Mouse (Mus musculus) forebrain, embryonic 12.5 days (tissue): ENCODE data around the gene Hprt. TPM values are rescaled to one million over a fixed set of nuclear protein-coding genes. Genes with fewer than 3 reads are reported as not detected.
"Not testable (repeated sequence)": the region's sequence is repeated elsewhere in the genome, so short reads cannot be mapped to it uniquely, and the experiment has no call there.

Experiments used
- ATAC-seq: fragments of 200-750 bp; cut with Nextera tagmentation; 2 replicates; pipeline ENCODE4 v1.8.0; 2017; ENCODE audit warnings: moderate TSS enrichment; ENCODE audit not compliant: low FRiP score
- H3K27ac ChIP-seq: fragments of 300-500 bp; sonication (generic); 2 replicates; pipeline ENCODE4 v1.5.1; 2016; ENCODE audit warnings: mild to moderate bottlenecking
- H3K27me3 ChIP-seq: fragments of 300-500 bp; sonication (generic); 2 replicates; pipeline ENCODE4 v1.6.1; 2016; ENCODE audit warnings: mild to moderate bottlenecking
- H3K36me3 ChIP-seq: fragments of 300-500 bp; sonication (generic); replicated peaks from 2 replicates; pipeline ENCODE4 v1.6.1; 2016; ENCODE audit warnings: mild to moderate bottlenecking
- H3K4me1 ChIP-seq: fragments of 300-500 bp; sonication (generic); 2 replicates; pipeline ENCODE4 v1.6.1; 2016
- H3K4me2 ChIP-seq: fragments of 300-500 bp; sonication (generic); 2 replicates; pipeline ENCODE4 v1.6.1; 2016; ENCODE audit warnings: mild to moderate bottlenecking, moderate library complexity
- H3K4me3 ChIP-seq: fragments of 300-500 bp; sonication (generic); replicated peaks from 2 replicates; pipeline ENCODE4 v1.5.1; 2016; ENCODE audit warnings: mild to moderate bottlenecking
- H3K9ac ChIP-seq: fragments of 300-500 bp; sonication (generic); 2 replicates; pipeline ENCODE4 v1.6.1; 2016; ENCODE audit warnings: mild to moderate bottlenecking
- H3K9me3 ChIP-seq: fragments of 300-500 bp; sonication (generic); 2 replicates; pipeline ENCODE4 v1.6.1; 2016
- WGBS: fragments of 180-500 bp; shearing (Covaris S2); methylation state at CpG from one replicate; pipeline ENCODE4 v1.1.7; 2016; 5-methylcytosine and 5-hydroxymethylcytosine counted together
- polyA plus RNA-seq: library from polyadenylated mRNA; unstranded; fragments of >200 nt; fragmentation: Nextera tagmentation; extraction: Ambion mirVana; gene quantifications from 2 replicates; pipeline ENCODE4 v1.2.1, GENCODE M21; 2016

Hprt gene
- polyA plus RNA-seq, 1 experiment from 2014 or later: 68.6 TPM

- H3K27me3 ChIP-seq, H3K4me1 ChIP-seq, H3K4me2 ChIP-seq, H3K36me3 ChIP-seq, H3K4me3 ChIP-seq, H3K27ac ChIP-seq, H3K9me3 ChIP-seq, ATAC-seq, H3K9ac ChIP-seq: not testable (repeated sequence)
- 63% methylated on average over 4 of the region's 4 CpGs for WGBS
These were observed 16.9 kb downstream of the Hprt start for GRCm38 (mm10) chrX:53004887-53005286.

- 51% methylated on average over 3 of the region's 3 CpGs for WGBS
- ATAC-seq: no peak
- Histone ChIP-seq H3K27me3 (no peaks in the 10 kb centered on the region), H3K4me3 (no peak overlapping the region), H3K36me3 (peaks cover 4% of the 10 kb centered on the region; the same call in 1 of the 2 replicates), H3K27ac (no peak overlapping the region), H3K4me1 (no peaks in the 10 kb centered on the region), H3K9ac (no peak overlapping the region), H3K4me2 (no peak overlapping the region), H3K9me3 (no peaks in the 10 kb centered on the region)
These were observed 18.1 kb downstream of the Hprt start for GRCm38 (mm10) chrX:53006062-53006461.

GRCm38 (mm10) chrX:53015549-53015948 is 27.6 kb downstream of the Hprt start:
- Histone ChIP-seq H3K27ac (no peak overlapping the region), H3K36me3 (peaks cover 5% of the 10 kb centered on the region), H3K9me3 (no peaks in the 10 kb centered on the region), H3K9ac (no peak overlapping the region), H3K4me1 (no peaks in the 10 kb centered on the region), H3K4me2 (no peak overlapping the region), H3K4me3 (no peak overlapping the region), H3K27me3 (no peaks in the 10 kb centered on the region)
- no peak for ATAC-seq

DNA sequence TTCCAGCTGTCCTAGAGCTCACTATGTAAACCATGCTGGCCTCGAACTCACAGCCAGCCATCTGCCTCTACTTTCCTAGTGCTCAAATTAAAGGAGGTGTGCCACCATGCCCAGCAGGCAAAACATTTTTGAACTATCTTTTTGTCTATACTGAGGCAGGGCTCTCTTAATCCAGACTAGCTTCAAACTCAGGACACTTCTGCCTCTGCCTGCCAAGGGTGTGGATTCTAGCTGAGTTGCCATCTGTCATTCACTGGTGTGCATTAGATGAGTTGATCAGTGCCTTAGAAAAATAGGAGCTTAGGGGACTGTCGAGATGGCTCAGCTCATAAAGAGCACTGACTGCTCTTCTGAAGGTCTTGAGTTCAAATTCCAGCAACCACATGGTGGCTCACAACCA is 35.1 kb downstream of the Hprt start:
- 85% methylated on average over 2 of the region's 2 CpGs for WGBS
- H3K4me1 ChIP-seq: no peaks in the 10 kb centered on the region
- H3K27ac ChIP-seq: no peak overlapping the region
- H3K9ac ChIP-seq: no peak overlapping the region
- no peak for ATAC-seq
- H3K27me3 ChIP-seq: no peaks in the 10 kb centered on the region
- no peaks in the 10 kb centered on the region for H3K36me3 ChIP-seq
- no peak overlapping the region for H3K4me3 ChIP-seq
- H3K9me3 ChIP-seq: no peaks in the 10 kb centered on the region
- no peak overlapping the region for H3K4me2 ChIP-seq

DNA sequence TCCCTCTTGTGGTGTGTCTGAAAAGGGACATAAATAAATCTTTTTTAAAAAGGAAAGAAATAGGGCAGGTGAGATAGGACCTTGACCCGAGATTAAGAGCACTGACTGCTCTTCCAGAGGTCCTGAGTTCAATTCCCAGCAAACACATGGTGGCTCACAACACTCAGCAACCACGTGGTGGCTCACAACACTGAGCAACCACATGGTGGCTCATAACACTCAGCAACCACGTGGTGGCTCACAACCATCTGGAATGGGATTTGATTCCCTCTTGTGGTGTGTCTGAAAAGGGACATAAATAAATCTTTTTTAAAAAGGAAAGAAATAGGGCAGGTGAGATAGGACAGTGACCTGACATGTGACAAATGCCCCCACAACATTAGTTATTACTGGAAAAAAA is 36.3 kb downstream of the Hprt start:
- not testable (repeated sequence) for H3K4me3 ChIP-seq, ATAC-seq, H3K9me3 ChIP-seq, H3K27ac ChIP-seq, H3K4me1 ChIP-seq, H3K27me3 ChIP-seq, H3K36me3 ChIP-seq, H3K9ac ChIP-seq, H3K4me2 ChIP-seq
- WGBS: 35% methylated on average over 3 of the region's 3 CpGs

DNA sequence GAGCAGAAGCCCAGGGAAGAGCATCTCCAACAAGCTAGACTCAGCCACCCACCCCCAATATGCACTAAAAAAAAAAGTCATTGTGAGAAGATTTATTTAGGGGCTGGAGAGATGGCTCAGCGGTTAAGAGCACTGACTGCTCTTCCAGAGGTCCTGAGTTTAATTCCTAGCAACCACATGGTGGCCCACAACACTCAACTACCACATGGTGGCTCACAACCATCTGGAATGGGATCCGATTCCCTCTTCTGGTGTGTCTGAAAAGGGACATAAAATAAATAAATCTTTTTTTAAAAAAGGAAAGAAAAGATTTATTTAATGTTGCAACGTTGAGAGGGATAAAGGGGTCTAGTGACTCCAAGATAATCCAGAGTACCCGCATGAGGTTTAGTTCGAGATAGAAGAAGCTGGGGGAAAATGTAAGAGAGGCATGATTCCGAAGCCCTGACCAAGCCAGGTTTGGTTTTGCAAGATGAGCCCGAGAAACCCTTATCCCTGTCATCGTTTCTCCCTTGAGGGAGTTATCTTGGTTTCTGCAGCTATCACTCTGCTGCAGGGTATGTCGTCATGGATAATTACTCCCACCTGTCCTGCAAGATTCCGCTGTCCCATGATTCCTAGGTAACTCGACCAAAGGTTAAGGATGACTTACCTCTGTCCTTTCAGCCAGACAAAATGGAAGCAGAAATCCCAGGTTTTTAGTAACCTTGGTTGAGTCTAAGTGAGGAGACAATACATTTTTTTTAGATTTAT is 37.7 kb downstream of the Hprt start:
- Histone ChIP-seq H3K36me3 (no peaks in the 10 kb centered on the region), H3K9me3 (no peaks in the 10 kb centered on the region), H3K4me1 (no peaks in the 10 kb centered on the region), H3K4me3 (no peak overlapping the region), H3K27me3 (no peaks in the 10 kb centered on the region), H3K4me2 (no peak overlapping the region), H3K27ac (no peak overlapping the region), H3K9ac (no peak overlapping the region)
- WGBS: 72% methylated on average over 11 of the region's 11 CpGs
- no peak for ATAC-seq

GRCm38 (mm10) chrX:53029559-53029958 is 41.6 kb downstream of the Hprt start:
- Histone ChIP-seq H3K4me1 (no peaks in the 10 kb centered on the region), H3K9ac (no peak overlapping the region), H3K36me3 (no peaks in the 10 kb centered on the region), H3K9me3 (no peaks in the 10 kb centered on the region), H3K27ac (no peak overlapping the region), H3K4me2 (no peak overlapping the region), H3K4me3 (no peak overlapping the region), H3K27me3 (no peaks in the 10 kb centered on the region)
- 81% methylated on average over 5 of the region's 5 CpGs for WGBS
- no peak for ATAC-seq

DNA sequence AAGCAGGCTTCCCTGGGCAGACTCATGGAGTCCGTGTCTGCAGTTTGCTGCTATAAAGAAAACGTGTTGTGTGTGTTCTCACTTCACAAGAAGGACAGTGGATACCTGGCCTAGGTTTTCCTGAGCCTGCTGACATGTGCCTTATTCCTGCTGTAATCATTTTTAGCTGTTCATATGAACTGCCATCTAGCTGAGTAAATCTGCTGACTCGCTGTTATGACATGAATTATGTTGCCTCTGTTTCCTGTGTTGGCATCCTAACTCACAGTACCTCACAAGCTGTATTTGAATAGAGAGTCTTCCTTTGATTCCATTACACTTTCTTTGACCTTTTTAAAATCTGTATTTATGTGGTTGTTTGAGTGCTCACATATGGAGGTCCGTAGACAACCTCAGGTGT is 50.3 kb downstream of the Hprt start:
- no peak overlapping the region for H3K4me2 ChIP-seq

GRCm38 (mm10) chrX:53039651-53040050 is 51.7 kb downstream of the Hprt start:
- WGBS: 56% methylated on average over 5 of the region's 5 CpGs
- Histone ChIP-seq H3K4me2 (no peak overlapping the region), H3K27ac (no peak overlapping the region), H3K36me3 (no peaks in the 10 kb centered on the region), H3K27me3 (no peaks in the 10 kb centered on the region), H3K9me3 (no peaks in the 10 kb centered on the region), H3K4me3 (no peak overlapping the region), H3K4me1 (no peaks in the 10 kb centered on the region), H3K9ac (no peak overlapping the region)
- no peak for ATAC-seq

More for the DNA sequence above, 50.3 kb downstream of the Hprt start:
- Histone ChIP-seq H3K4me3 (no peak overlapping the region), H3K9ac (no peak overlapping the region), H3K4me1 (no peaks in the 10 kb centered on the region), H3K36me3 (no peaks in the 10 kb centered on the region), H3K9me3 (no peaks in the 10 kb centered on the region), H3K27me3 (no peaks in the 10 kb centered on the region), H3K27ac (no peak overlapping the region)
- WGBS: 92% methylated on average over 4 of the region's 4 CpGs
- no peak for ATAC-seq

GRCm38 (mm10) chrX:53040138-53040537 is 52.2 kb downstream of the Hprt start:
- ATAC-seq: no peak
- Histone ChIP-seq H3K36me3 (no peaks in the 10 kb centered on the region), H3K4me1 (no peaks in the 10 kb centered on the region), H3K27ac (no peak overlapping the region), H3K27me3 (no peaks in the 10 kb centered on the region), H3K9me3 (no peaks in the 10 kb centered on the region), H3K4me3 (no peak overlapping the region), H3K9ac (no peak overlapping the region), H3K4me2 (no peak overlapping the region)
- WGBS: 88% methylated on average over 6 of the region's 6 CpGs

DNA sequence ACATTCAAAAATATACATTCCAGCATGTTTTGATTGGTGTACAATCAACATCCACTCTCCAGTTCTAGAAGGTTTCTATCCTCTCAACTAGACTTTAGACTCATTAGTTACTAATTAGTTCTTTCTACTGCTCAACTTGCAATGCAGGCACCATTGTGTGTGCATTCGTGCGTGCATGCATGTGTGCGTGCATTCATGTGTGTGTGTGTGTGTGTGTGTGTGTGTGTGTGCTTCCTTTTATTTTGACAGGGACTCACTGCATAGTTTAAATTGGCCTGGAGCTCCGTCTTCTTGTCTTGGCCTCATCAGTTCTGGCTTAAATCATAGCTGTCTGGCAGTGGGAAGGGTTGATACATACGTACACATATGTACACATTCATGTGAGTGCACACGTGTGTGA is 53.1 kb downstream of the Hprt start:
- Histone ChIP-seq H3K4me1 (no peaks in the 10 kb centered on the region), H3K9me3 (no peaks in the 10 kb centered on the region), H3K9ac (no peak overlapping the region), H3K4me3 (no peak overlapping the region), H3K36me3 (no peaks in the 10 kb centered on the region), H3K27me3 (no peaks in the 10 kb centered on the region), H3K27ac (no peak overlapping the region), H3K4me2 (no peak overlapping the region)
- WGBS: 82% methylated on average over 6 of the region's 6 CpGs
- ATAC-seq: no peak

DNA sequence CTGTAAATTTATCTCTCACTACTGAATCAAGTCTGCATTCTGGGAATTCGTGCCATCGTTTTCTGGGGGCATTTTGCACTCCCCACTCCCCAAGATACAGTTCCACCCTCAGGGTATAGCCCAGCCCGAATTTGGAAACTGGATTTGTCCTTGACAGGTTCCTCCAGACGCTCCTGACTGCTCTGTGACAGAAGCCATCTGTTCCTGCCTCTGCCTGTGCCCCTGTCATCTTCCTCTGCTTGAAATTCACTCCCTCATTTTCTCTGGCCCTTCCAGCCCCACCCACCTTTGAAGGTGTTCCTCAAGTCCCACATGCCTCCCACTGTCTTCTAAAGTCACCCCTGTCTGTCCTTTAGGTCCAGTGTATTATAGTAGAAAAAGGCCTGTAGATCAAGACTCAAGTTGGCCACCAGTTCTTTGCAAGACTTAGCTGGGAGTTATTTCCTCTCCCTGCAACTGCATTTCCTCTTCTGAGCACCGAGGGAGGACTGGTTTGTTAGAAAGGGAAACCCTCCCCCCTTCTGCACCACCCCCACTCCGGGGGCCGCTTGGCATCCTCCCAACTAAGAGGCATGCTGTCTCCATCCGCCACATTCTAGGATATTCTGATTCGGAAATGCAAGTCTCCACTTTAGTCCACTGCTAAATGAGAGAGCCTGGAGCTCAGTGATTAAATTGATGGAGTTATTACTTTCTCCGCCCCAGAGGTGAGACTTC is 57.4 kb downstream of the Hprt start:
- Histone ChIP-seq H3K36me3 (no peaks in the 10 kb centered on the region), H3K4me2 (no peak overlapping the region), H3K27me3 (no peaks in the 10 kb centered on the region), H3K4me1 (peaks cover 4% of the 10 kb centered on the region; the same call in 1 of the 2 replicates), H3K9me3 (no peaks in the 10 kb centered on the region), H3K9ac (no peak overlapping the region), H3K4me3 (no peak overlapping the region), H3K27ac (no peak overlapping the region)
- WGBS: 53% methylated on average over 10 of the region's 10 CpGs
- ATAC-seq: no peak

DNA sequence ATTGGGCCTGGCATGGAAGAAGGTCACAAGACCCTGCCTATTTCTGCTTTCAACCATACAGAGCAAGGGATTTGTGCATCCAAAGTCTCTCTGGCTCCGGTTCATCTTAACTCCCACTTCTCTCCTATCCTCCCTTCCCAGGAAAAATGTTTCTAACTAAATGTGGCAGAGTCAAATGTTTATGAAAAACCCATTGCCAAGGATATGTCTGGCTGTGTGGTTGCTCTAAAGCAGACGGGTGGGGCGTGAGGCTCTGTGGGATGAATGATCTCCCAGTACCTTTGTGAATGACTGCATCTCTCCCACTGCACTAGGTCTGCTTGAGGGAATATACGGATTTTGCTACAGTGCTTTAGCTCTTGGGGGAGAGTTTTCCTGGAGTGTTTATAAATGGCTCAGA is 58.1 kb downstream of the Hprt start:
- 80% methylated on average over 4 of the region's 4 CpGs for WGBS
- no peaks in the 10 kb centered on the region for H3K9me3 ChIP-seq

More for the DNA sequence above, 58.1 kb downstream of the Hprt start:
- no peak overlapping the region for H3K9ac ChIP-seq
- no peak overlapping the region for H3K4me3 ChIP-seq
- peaks cover 7% of the 10 kb centered on the region; the same call in 1 of the 2 replicates for H3K4me1 ChIP-seq
- H3K27ac ChIP-seq: no peak overlapping the region
- H3K27me3 ChIP-seq: no peaks in the 10 kb centered on the region
- no peak for ATAC-seq
- no peaks in the 10 kb centered on the region for H3K36me3 ChIP-seq
- H3K4me2 ChIP-seq: no peak overlapping the region
